In genomic region chr16:84971535-84972330, GRCm38 (mm10) we compare ENCODE assay signal across 7 mouse cellular contexts.
DNase-seq lines count a peak whose midpoint lies in the region; ATAC-seq and TF ChIP-seq lines count a peak whose summit lies in the region.

No protein-coding gene starts in this region.

- H3K4me1 ChIP-seq in midbrain, embryonic 12.5 days: peaks cover 7% of the 10 kb centered on the region; the same call in 1 of the 2 replicates
- peaks cover 15% of the 10 kb centered on the region; the same call in 1 of the 2 replicates for H3K4me1 ChIP-seq in midbrain, embryonic 10.5 days
- no peaks in the 10 kb centered on the region for H3K4me1 ChIP-seq in kidney, adult 2 months (ENCODE audit: control insufficient read depth, insufficient read depth, low read length)
- H3K4me1 ChIP-seq in small intestine, adult 2 months (ENCODE audit: control insufficient read depth, insufficient read depth, insufficient read length, low read length): peaks cover 16% of the 10 kb centered on the region

- TF ChIP-seq CTCF in kidney, adult 2 months (conservative IDR thresholded peaks at IDR 0.05; ENCODE audit: insufficient read depth, insufficient read length, low read depth, low read length): no peak
- no peak for TF ChIP-seq CTCF in small intestine, adult 2 months (IDR thresholded peaks at IDR 0.05; ENCODE audit: extremely low read depth, insufficient read length, insufficient replicate concordance, low read depth, low read length)

- H3K4me2 ChIP-seq in midbrain, embryonic 12.5 days (replicated peaks): no peak overlapping the region

- 0 out of 2 replicates have a peak, but pooled peaks have one; percentile 27 for ATAC-seq in midbrain, embryonic 12.5 days (ENCODE audit: low FRiP score, low read depth)

- H3K9ac ChIP-seq in midbrain, embryonic 12.5 days (replicated peaks): no peak overlapping the region

- 61% methylated on average over 16 of the region's 16 CpGs for WGBS in midbrain, embryonic 12.5 days
- 79% methylated on average over 16 of the region's 16 CpGs for WGBS in midbrain, embryonic 10.5 days
- WGBS in kidney, adult 2 months: 55% methylated on average over 16 of the region's 16 CpGs
- WGBS in small intestine, adult 2 months: 17% methylated on average over 16 of the region's 16 CpGs

- H3K27me3 ChIP-seq in midbrain, embryonic 12.5 days: no peaks in the 10 kb centered on the region
- H3K27me3 ChIP-seq in midbrain, embryonic 10.5 days (ENCODE audit: low read depth, poor library complexity, severe bottlenecking): no peaks in the 10 kb centered on the region
- H3K27me3 ChIP-seq in kidney, adult 2 months (replicated peaks; ENCODE audit: control insufficient read depth, insufficient read depth, low read length): no peaks in the 10 kb centered on the region
- no peaks in the 10 kb centered on the region for H3K27me3 ChIP-seq in small intestine, adult 2 months (ENCODE audit: control insufficient read depth, insufficient read depth, low read length)

- TF ChIP-seq POLR2A in kidney, adult 2 months (IDR thresholded peaks at IDR 0.05; ENCODE audit: low read depth, low read length): no peak
- no peak for TF ChIP-seq POLR2A in small intestine, adult 2 months (IDR thresholded peaks at IDR 0.05; ENCODE audit: low read depth, low read length)

- no peak for DNase-seq in midbrain, embryonic 10.5 days (ENCODE audit: low spot score)
- DNase-seq in heart, adult 8-10 months (ENCODE audit: low spot score): peak; percentile 70
- peak; percentile 71 for DNase-seq in kidney, adult 2 months
- DNase-seq in left cerebral cortex, adult 8-10 months (ENCODE audit: low spot score in 2 of 2): no peak
- no peak for DNase-seq in layer of hippocampus, postnatal 36 days

- peaks cover 21% of the 10 kb centered on the region for H3K36me3 ChIP-seq in midbrain, embryonic 12.5 days
- peaks cover 86% of the 10 kb centered on the region for H3K36me3 ChIP-seq in midbrain, embryonic 10.5 days
- H3K36me3 ChIP-seq in kidney, adult 2 months (ENCODE audit: control insufficient read depth, insufficient read depth, low read length): peaks cover 3% of the 10 kb centered on the region
- H3K36me3 ChIP-seq in small intestine, adult 2 months (ENCODE audit: control insufficient read depth, insufficient read depth, low read length): peaks cover 17% of the 10 kb centered on the region

- H3K4me3 ChIP-seq in midbrain, embryonic 12.5 days: no peak overlapping the region
- no peak overlapping the region for H3K4me3 ChIP-seq in midbrain, embryonic 10.5 days
- H3K4me3 ChIP-seq in kidney, adult 2 months (ENCODE audit: insufficient read depth, low read depth, low read length): no peak overlapping the region
- peak overlapping the region; percentile 8; the same call in 1 of the 2 replicates for H3K4me3 ChIP-seq in small intestine, adult 2 months (ENCODE audit: low read depth, low read length)

- H3K9me3 ChIP-seq in midbrain, embryonic 12.5 days: no peaks in the 10 kb centered on the region
- no peaks in the 10 kb centered on the region for H3K9me3 ChIP-seq in midbrain, embryonic 10.5 days (replicated peaks)

- H3K27ac ChIP-seq in midbrain, embryonic 12.5 days (replicated peaks): peak overlapping the region; percentile 42; the same call in 1 of the 2 replicates
- no peak overlapping the region for H3K27ac ChIP-seq in midbrain, embryonic 10.5 days (replicated peaks)
- H3K27ac ChIP-seq in kidney, adult 2 months (ENCODE audit: insufficient read depth, low read depth, low read length): peak overlapping the region; percentile 61; the same call in 1 of the 2 replicates
- H3K27ac ChIP-seq in small intestine, adult 2 months (ENCODE audit: insufficient read depth, low read depth, low read length): peak overlapping the region; percentile 77

Comparison
In these comparisons a context has a peak if more than half of its experiments do, and no peak if none do; other contexts are left out.
1. DNase-seq: peak in heart, adult 8-10 months (single experiment) and kidney, adult 2 months (single experiment); none in midbrain, embryonic 10.5 days (single experiment), left cerebral cortex, adult 8-10 months (0 of 2) and layer of hippocampus, postnatal 36 days (0 of 2).